Mouse (Mus musculus) MEL (cell line): ENCODE results near the gene Ly6g5c. TPM values are rescaled to one million over a fixed set of nuclear protein-coding genes. Genes with fewer than 3 reads are reported as not detected.

Source experiments
- DNase-seq: peaks from one replicate; pipeline ENCODE4 v3.0.0; 2011; ENCODE audit warnings: low read depth, low spot score
- H3K27ac ChIP-seq: 2 replicates; pipeline ENCODE4 v1.5.1; 2012; ENCODE audit warnings: low read depth, mild to moderate bottlenecking, control low read depth, low read length, moderate library complexity; ENCODE audit not compliant: control insufficient read depth
- H3K27me3 ChIP-seq, 2 experiments: fragments of 150-350 bp in 1 of 2; sonication (generic) in 1 of 2; 2 replicates each; pipeline ENCODE4 v1.6.1; 2012; ENCODE audit warnings: low read length in 2 of 2, mild to moderate bottlenecking in 2 of 2, improper control_type of control experiment in 1 of 2, moderate library complexity in 1 of 2; ENCODE audit not compliant: insufficient read depth in 2 of 2, control insufficient read depth in 1 of 2
- H3K36me3 ChIP-seq, 2 experiments: 2 replicates each; pipeline ENCODE4 v1.6.1; 2012 to 2014; ENCODE audit warnings: low read length in 2 of 2, improper control_type of control experiment in 1 of 2, inconsistent platforms in 1 of 2, mild to moderate bottlenecking in 1 of 2; ENCODE audit not compliant: insufficient read depth in 2 of 2, control insufficient read depth in 1 of 2
- H3K4me1 ChIP-seq, 2 experiments: fragments of 150-350 bp in 1 of 2; sonication (generic) in 1 of 2; 2 replicates each; pipeline ENCODE4 v1.6.1; 2012; ENCODE audit warnings: low read length in 2 of 2, improper control_type of control experiment in 1 of 2, mild to moderate bottlenecking in 1 of 2; ENCODE audit not compliant: insufficient read depth in 2 of 2, control insufficient read depth in 1 of 2
- H3K4me3 ChIP-seq, 2 experiments: fragments of 150-350 bp in 1 of 2; sonication (generic) in 1 of 2; 2 replicates each; pipeline ENCODE4 v1.5.1; 2012; ENCODE audit warnings: low read depth in 2 of 2, low read length in 2 of 2, mild to moderate bottlenecking in 2 of 2, moderate library complexity in 2 of 2, control low read depth in 1 of 2, improper control_type of control experiment in 1 of 2; ENCODE audit not compliant: control insufficient read depth in 1 of 2, insufficient read depth in 1 of 2
- H3K79me2 ChIP-seq: 2 replicates; pipeline ENCODE4 v1.6.1; 2012; ENCODE audit warnings: mild to moderate bottlenecking, low read length, moderate library complexity; ENCODE audit not compliant: control insufficient read depth, poor library complexity, insufficient read depth
- H3K9ac ChIP-seq: 2 replicates; pipeline ENCODE4 v1.6.1; 2012; ENCODE audit warnings: low read depth, mild to moderate bottlenecking, control low read depth, low read length, moderate library complexity; ENCODE audit not compliant: control insufficient read depth, poor library complexity, severe bottlenecking
- H3K9me3 ChIP-seq: fragments of 150-350 bp; sonication (generic); replicated peaks from 2 replicates; pipeline ENCODE4 v1.6.1; 2012; ENCODE audit warnings: mild to moderate bottlenecking, low read length, improper control_type of control experiment, moderate library complexity; ENCODE audit not compliant: insufficient read depth
- CHD1 ChIP-seq: IDR thresholded peaks from 2 replicates; pipeline ENCODE4 v1.6.1; 2012; ENCODE audit warnings: low read depth, mild to moderate bottlenecking, inconsistent platforms, low read length, improper control_type of control experiment
- CHD2 ChIP-seq: IDR thresholded peaks from 2 replicates; pipeline ENCODE4 v1.6.1; 2011; ENCODE audit warnings: low read length, improper control_type of control experiment
- CTCF ChIP-seq, 3 experiments: IDR thresholded peaks in 2 of 3; conservative IDR thresholded peaks in 1 of 3; 2 replicates each; pipeline ENCODE4 v1.5.1; 2011 to 2012; ENCODE audit warnings: low read length in 3 of 3, low read depth in 2 of 3, mild to moderate bottlenecking in 2 of 3, improper control_type of control experiment in 1 of 3, inconsistent platforms in 1 of 3, mixed read lengths in 1 of 3, moderate library complexity in 1 of 3; ENCODE audit not compliant: control insufficient read depth in 1 of 3, insufficient read depth in 1 of 3, poor library complexity in 1 of 3, severe bottlenecking in 1 of 3
- E2F4 ChIP-seq: IDR thresholded peaks from 2 replicates; pipeline ENCODE4 v1.6.1; 2011; ENCODE audit warnings: low read depth, low read length, improper control_type of control experiment, borderline replicate concordance
- ELF1 ChIP-seq: IDR thresholded peaks from 2 replicates; pipeline ENCODE4 v1.6.1; 2014; ENCODE audit warnings: low read depth, mild to moderate bottlenecking, inconsistent platforms, low read length, improper control_type of control experiment, moderate library complexity
- EP300 ChIP-seq, 2 experiments: IDR thresholded peaks; 2 replicates each; pipeline ENCODE4 v1.6.1; 2011; ENCODE audit warnings: improper control_type of control experiment in 2 of 2, low read length in 2 of 2, low read depth in 1 of 2, mild to moderate bottlenecking in 1 of 2
- ETS1 ChIP-seq: IDR thresholded peaks from 2 replicates; pipeline ENCODE4 v1.6.1; 2012; ENCODE audit warnings: low read depth, mild to moderate bottlenecking, inconsistent platforms, low read length, improper control_type of control experiment, moderate library complexity
- GABPA ChIP-seq: IDR thresholded peaks from 2 replicates; pipeline ENCODE4 v1.6.1; 2012; ENCODE audit warnings: low read depth, mild to moderate bottlenecking, inconsistent platforms, low read length, improper control_type of control experiment, moderate library complexity
- HCFC1 ChIP-seq: IDR thresholded peaks from 2 replicates; pipeline ENCODE4 v1.6.1; 2012; ENCODE audit warnings: low read depth, mild to moderate bottlenecking, inconsistent platforms, low read length, improper control_type of control experiment, moderate library complexity
- KAT2A ChIP-seq: conservative IDR thresholded peaks from 2 replicates; pipeline ENCODE4 v1.6.1; 2012; ENCODE audit warnings: low read depth, low read length, improper control_type of control experiment, inconsistent platforms
- MAFK ChIP-seq: IDR thresholded peaks from 2 replicates; pipeline ENCODE4 v1.6.1; 2011; ENCODE audit warnings: low read depth, mild to moderate bottlenecking, low read length, improper control_type of control experiment, borderline replicate concordance
- MAX ChIP-seq: IDR thresholded peaks from 2 replicates; pipeline ENCODE4 v1.6.1; 2011; ENCODE audit warnings: low read length, improper control_type of control experiment
- MAZ ChIP-seq: IDR thresholded peaks from 2 replicates; pipeline ENCODE4 v1.6.1; 2012; ENCODE audit warnings: low read depth, mild to moderate bottlenecking, inconsistent platforms, low read length, improper control_type of control experiment
- MEF2A ChIP-seq: IDR thresholded peaks from 2 replicates; pipeline ENCODE4 v1.6.1; 2014; ENCODE audit warnings: low read depth, mild to moderate bottlenecking, inconsistent platforms, low read length, improper control_type of control experiment; ENCODE audit not compliant: poor library complexity, insufficient replicate concordance, severe bottlenecking; ENCODE audit errors: extremely low read depth
- MXI1 ChIP-seq: IDR thresholded peaks from 2 replicates; pipeline ENCODE4 v1.6.1; 2011; ENCODE audit warnings: mild to moderate bottlenecking, low read depth, low read length, improper control_type of control experiment
- MYB ChIP-seq: IDR thresholded peaks from 2 replicates; pipeline ENCODE4 v1.6.1; 2011; ENCODE audit warnings: mild to moderate bottlenecking, low read depth, low read length, improper control_type of control experiment
- MYC ChIP-seq: IDR thresholded peaks from 2 replicates; pipeline ENCODE4 v1.6.1; 2011; ENCODE audit warnings: low read depth, mild to moderate bottlenecking, low read length, improper control_type of control experiment, moderate library complexity
- NELFE ChIP-seq: IDR thresholded peaks from 2 replicates; pipeline ENCODE4 v1.6.1; 2011; ENCODE audit warnings: low read depth, low read length, improper control_type of control experiment
- NRF1 ChIP-seq: IDR thresholded peaks from 2 replicates; pipeline ENCODE4 v1.6.1; 2014; ENCODE audit warnings: low read depth, mild to moderate bottlenecking, inconsistent platforms, low read length, improper control_type of control experiment, moderate library complexity; ENCODE audit not compliant: poor library complexity, insufficient read depth, severe bottlenecking
- POLR2A ChIP-seq, 2 experiments: IDR thresholded peaks; 2 replicates each; pipeline ENCODE4 v1.6.1; 2011 to 2012; ENCODE audit warnings: low read length in 2 of 2, mild to moderate bottlenecking in 2 of 2, control low read depth in 1 of 2, improper control_type of control experiment in 1 of 2, low read depth in 1 of 2, moderate library complexity in 1 of 2; ENCODE audit not compliant: control insufficient read depth in 1 of 2, insufficient read depth in 1 of 2, poor library complexity in 1 of 2
- POLR2AphosphoS5 ChIP-seq: IDR thresholded peaks from 2 replicates; pipeline ENCODE4 v1.6.1; 2012; ENCODE audit warnings: low read depth, borderline replicate concordance, mild to moderate bottlenecking, inconsistent platforms, low read length, moderate library complexity, mixed read lengths
- RCOR1 ChIP-seq: IDR thresholded peaks from 2 replicates; pipeline ENCODE4 v1.6.1; 2012; ENCODE audit warnings: low read depth, mild to moderate bottlenecking, inconsistent platforms, low read length, improper control_type of control experiment
- SIN3A ChIP-seq: IDR thresholded peaks from 2 replicates; pipeline ENCODE4 v1.6.1; 2012; ENCODE audit warnings: low read length, improper control_type of control experiment, inconsistent platforms
- SMC3 ChIP-seq: IDR thresholded peaks from 2 replicates; pipeline ENCODE4 v1.6.1; 2011; ENCODE audit warnings: low read depth, low read length, improper control_type of control experiment
- TAL1 ChIP-seq: IDR thresholded peaks from 2 replicates; pipeline ENCODE4 v1.6.1; 2012; ENCODE audit warnings: mild to moderate bottlenecking, inconsistent platforms, low read length, moderate library complexity, mixed read lengths
- TBP ChIP-seq: IDR thresholded peaks from 2 replicates; pipeline ENCODE4 v1.8.0; 2011; ENCODE audit warnings: low read depth, low read length, improper control_type of control experiment
- UBTF ChIP-seq: IDR thresholded peaks from 2 replicates; pipeline ENCODE4 v1.6.1; 2012; ENCODE audit warnings: low read depth, mild to moderate bottlenecking, inconsistent platforms, low read length, improper control_type of control experiment, moderate library complexity, borderline replicate concordance; ENCODE audit not compliant: insufficient read depth
- USF1 ChIP-seq: IDR thresholded peaks from 2 replicates; pipeline ENCODE4 v1.6.1; 2014; ENCODE audit warnings: low read depth, mild to moderate bottlenecking, inconsistent platforms, low read length, improper control_type of control experiment, moderate library complexity
- USF2 ChIP-seq, 2 experiments: IDR thresholded peaks; 2 replicates each; pipeline ENCODE4 v1.6.1; 2011 to 2012; ENCODE audit warnings: improper control_type of control experiment in 2 of 2, low read length in 2 of 2, borderline replicate concordance in 1 of 2, inconsistent platforms in 1 of 2, low read depth in 1 of 2, mild to moderate bottlenecking in 1 of 2; ENCODE audit not compliant: insufficient read depth in 1 of 2
- ZMIZ1 ChIP-seq: IDR thresholded peaks from 2 replicates; pipeline ENCODE4 v1.6.1; 2012; ENCODE audit warnings: low read depth, mild to moderate bottlenecking, inconsistent platforms, low read length, improper control_type of control experiment, moderate library complexity
- ZNF384 ChIP-seq: IDR thresholded peaks from 2 replicates; pipeline ENCODE4 v1.6.1; 2012; ENCODE audit warnings: low read depth, mild to moderate bottlenecking, inconsistent platforms, low read length, improper control_type of control experiment
- polyA plus RNA-seq, 2 experiments: library from polyadenylated mRNA; stranded (reverse) in 1 of 2; unstranded in 1 of 2; fragments of >175 nt in 1 of 2; fragments of >200 nt in 1 of 2; gene quantifications; 2 replicates each; pipeline versions ENCODE4 v1.2.1 to v1.2.4; 2012; ENCODE audit warnings: low replicate concordance in 2 of 2, low read depth in 1 of 2; ENCODE audit not compliant: insufficient read length in 2 of 2, insufficient read depth in 1 of 2, missing spikeins in 1 of 2
- total RNA-seq: library from RNA; depleted of rRNA; stranded (reverse); fragments of 300-350 nt; gene quantifications from 2 replicates; pipeline ENCODE4 v1.2.3, GENCODE M21; 2012

Ly6g5c gene
- total and polyA plus RNA-seq, 3 experiments: not detected

DNA sequence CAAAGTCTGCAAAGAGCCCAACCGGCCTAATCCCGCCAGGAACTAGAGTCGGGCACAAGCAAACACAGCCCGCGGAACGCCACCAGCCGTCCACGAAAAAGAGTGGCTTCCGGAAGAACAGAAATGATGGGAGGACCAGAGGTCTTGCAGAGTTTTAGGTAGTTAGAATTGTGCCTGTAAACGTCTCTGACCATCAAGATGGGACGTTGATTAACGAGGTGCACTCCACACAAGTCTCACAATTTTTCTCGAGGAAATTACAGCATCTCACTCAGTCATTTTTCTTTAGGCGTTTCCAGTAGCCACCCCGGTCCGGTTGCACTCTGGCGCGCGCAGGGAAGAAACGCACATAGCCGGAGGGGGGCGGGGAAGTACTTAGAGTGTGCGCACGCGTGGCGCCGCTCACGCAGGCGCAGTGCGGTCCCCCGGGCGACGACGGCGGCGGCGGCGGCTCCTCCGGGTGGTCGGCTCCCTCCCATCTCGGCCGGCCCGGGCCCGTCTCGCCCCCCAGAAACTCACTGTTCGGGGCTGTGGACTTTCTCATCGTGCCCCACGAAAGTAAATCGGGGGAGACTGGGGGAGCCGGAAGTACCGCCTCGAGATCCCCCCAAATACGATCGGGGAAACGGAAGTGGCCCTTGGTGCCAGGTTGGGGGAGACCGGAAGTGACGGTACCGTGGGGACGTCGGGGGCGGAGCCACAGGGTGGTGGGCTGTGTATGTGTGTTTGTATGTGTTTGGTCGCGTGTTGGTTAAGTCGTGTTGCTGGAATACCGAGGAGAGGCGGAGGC, 26.9 kb downstream of the Ly6g5c start, which contains the start of gene Bag6 (continued):
- TF ChIP-seq RCOR1 (no peak), NELFE (peak; percentile 70), E2F4 (no peak; the same call in 1 of the 2 replicates), SIN3A (peak; percentile 90), MYB (no peak), KAT2A (no peak; the same call in 1 of the 2 replicates), MEF2A (no peak), EP300 (IDR thresholded peaks at IDR 0.05; ENCODE audit: low read depth in 1 of 2, low read length in 2 of 2) (no peak), ELF1 (peak; percentile 81)

DNA sequence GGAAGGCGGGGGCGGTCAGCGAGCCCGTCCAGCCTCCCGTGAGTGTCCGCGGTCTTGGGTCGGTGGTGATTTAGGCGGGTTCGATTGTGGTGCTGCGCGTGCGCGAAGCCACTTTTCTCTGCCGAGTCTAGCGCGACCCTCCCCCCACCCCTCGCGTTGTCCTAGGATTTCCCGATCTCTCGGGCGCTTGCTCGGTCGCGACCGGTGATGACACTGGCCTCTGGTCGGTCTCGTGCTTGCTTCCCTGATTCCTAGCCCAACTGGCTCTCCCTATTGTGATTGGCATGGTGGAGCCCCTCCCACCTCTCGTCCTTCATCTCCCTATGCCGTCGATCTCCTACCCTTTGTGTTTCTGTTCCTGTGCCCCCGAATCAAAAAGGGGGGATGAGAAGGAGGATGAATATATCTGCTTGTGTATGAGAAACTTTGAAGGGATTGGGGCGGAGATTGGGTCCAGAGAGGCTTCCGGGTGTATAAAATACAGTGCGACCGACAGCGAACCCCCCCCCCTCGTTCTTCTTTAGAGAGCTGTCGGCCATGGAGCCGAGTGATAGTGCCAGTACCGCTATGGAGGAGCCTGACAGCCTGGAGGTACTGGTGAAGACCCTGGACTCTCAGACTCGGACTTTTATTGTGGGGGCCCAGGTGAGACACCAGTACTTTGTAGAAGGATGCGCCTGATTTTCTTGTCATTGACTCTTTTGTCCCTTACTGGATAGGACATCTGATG, 27.7 kb downstream of the Ly6g5c start:
- DNase-seq: peak; percentile 83
- Histone ChIP-seq H3K4me1 (peaks cover 0 to 13% of the 10 kb centered on the region in 2 experiments; a peak in 2 of 4 replicates), H3K36me3 (peaks cover 0 to 18% of the 10 kb centered on the region in 2 experiments)
- no peak for TF ChIP-seq TAL1
- no peak for TF ChIP-seq MAFK
- TF ChIP-seq MYB: no peak
- TF ChIP-seq ZMIZ1: no peak
- 0 out of 4 replicates have a peak, but pooled peaks of 1 of the 2 experiments have one; percentile 12 for TF ChIP-seq POLR2A (IDR thresholded peaks at IDR 0.05; ENCODE audit: control insufficient read depth in 1 of 2, insufficient read depth in 1 of 2, low read depth in 1 of 2, low read length in 2 of 2, poor library complexity in 1 of 2)
- TF ChIP-seq SMC3: no peak
- TF ChIP-seq KAT2A: no peak
- TF ChIP-seq TBP: no peak
- no peak for TF ChIP-seq CHD1
- peak; percentile 75 for TF ChIP-seq NRF1
- no peak for TF ChIP-seq ZNF384
- no peak for TF ChIP-seq RCOR1
- no peak; the same call in 1 of the 2 replicates for TF ChIP-seq SIN3A
- no peak for TF ChIP-seq CTCF (IDR thresholded peaks at IDR 0.05 in 2 of 3, conservative IDR thresholded peaks at IDR 0.05 in 1 of 3; ENCODE audit: control insufficient read depth in 1 of 3, insufficient read depth in 1 of 3, low read depth in 2 of 3, low read length in 3 of 3, poor library complexity in 1 of 3, severe bottlenecking in 1 of 3)
- no peak for TF ChIP-seq GABPA
- no peak for TF ChIP-seq POLR2AphosphoS5
- TF ChIP-seq E2F4: no peak
- TF ChIP-seq MAX: no peak; the same call in 1 of the 2 replicates
- TF ChIP-seq MAZ: peak; percentile 54; the same call in 1 of the 2 replicates
- no peak for TF ChIP-seq MYC
- TF ChIP-seq UBTF: no peak
- no peak for TF ChIP-seq ETS1
- no peak for TF ChIP-seq HCFC1
- TF ChIP-seq MXI1: peak; percentile 87; the same call in 1 of the 2 replicates
- TF ChIP-seq USF1: no peak
- TF ChIP-seq CHD2: no peak
- TF ChIP-seq USF2 (IDR thresholded peaks at IDR 0.05; ENCODE audit: borderline replicate concordance in 1 of 2, insufficient read depth in 1 of 2, low read depth in 1 of 2, low read length in 2 of 2): no peak

More for the DNA sequence above, 27.7 kb downstream of the Ly6g5c start:
- peak overlapping the region; percentile 28 to 99 for H3K4me3 ChIP-seq
- no peaks in the 10 kb centered on the region for H3K9me3 ChIP-seq
- peaks cover 40% of the 10 kb centered on the region for H3K79me2 ChIP-seq
- H3K9ac ChIP-seq: peak overlapping the region; percentile 99
- H3K27me3 ChIP-seq: no peaks in the 10 kb centered on the region
- peak overlapping the region; percentile 99 for H3K27ac ChIP-seq
